Mouse (Mus musculus) limb, embryonic 13.5 days (tissue): ENCODE data around the gene Kif11. TPM values are rescaled to one million over a fixed set of nuclear protein-coding genes. Genes with fewer than 3 reads are reported as not detected.
A peak's percentile ranks its signal among the peaks of the same experiment; 100 is the strongest.

ENCODE experiments used
- ATAC-seq: fragments of 200-750 bp; cut with Nextera tagmentation; 2 replicates; pipeline ENCODE4 v1.8.0; 2017; ENCODE audit warnings: low read depth, moderate number of reproducible peaks, moderate TSS enrichment; ENCODE audit not compliant: low FRiP score
- H3K27ac ChIP-seq: fragments of 300-500 bp; sonication (generic); 2 replicates; pipeline ENCODE4 v1.5.1; 2015; ENCODE audit warnings: inconsistent platforms, mild to moderate bottlenecking, moderate library complexity
- H3K27me3 ChIP-seq: fragments of 300-500 bp; sonication (generic); 2 replicates; pipeline ENCODE4 v1.6.1; 2015; ENCODE audit warnings: mild to moderate bottlenecking, inconsistent platforms
- H3K36me3 ChIP-seq: fragments of 300-500 bp; sonication (generic); 2 replicates; pipeline ENCODE4 v1.6.1; 2015; ENCODE audit warnings: inconsistent platforms, mild to moderate bottlenecking, moderate library complexity
- H3K4me1 ChIP-seq: fragments of 300-500 bp; sonication (generic); 2 replicates; pipeline ENCODE4 v1.6.1; 2015; ENCODE audit warnings: inconsistent platforms
- H3K4me2 ChIP-seq: fragments of 300-500 bp; sonication (generic); replicated peaks from 2 replicates; pipeline ENCODE4 v1.6.1; 2015; ENCODE audit warnings: inconsistent platforms, mild to moderate bottlenecking, moderate library complexity
- H3K4me3 ChIP-seq: fragments of 300-500 bp; sonication (generic); 2 replicates; pipeline ENCODE4 v1.5.1; 2015; ENCODE audit warnings: moderate library complexity, mild to moderate bottlenecking, inconsistent platforms
- H3K9ac ChIP-seq: fragments of 300-500 bp; sonication (generic); 2 replicates; pipeline ENCODE4 v1.6.1; 2015; ENCODE audit warnings: mild to moderate bottlenecking, inconsistent platforms
- H3K9me3 ChIP-seq: fragments of 300-500 bp; sonication (generic); 2 replicates; pipeline ENCODE4 v1.6.1; 2016; ENCODE audit warnings: inconsistent platforms
- WGBS: fragments of 180-500 bp; shearing (Covaris S2); methylation state at CpG from one replicate; pipeline ENCODE4 v1.1.7; 2015; 5-methylcytosine and 5-hydroxymethylcytosine counted together
- polyA plus RNA-seq: library from polyadenylated mRNA; unstranded; fragments of >200 nt; fragmentation: Nextera tagmentation; extraction: Ambion mirVana; gene quantifications from 2 replicates; pipeline ENCODE4 v1.2.1, GENCODE M21; 2015

Gene Kif11
- polyA plus RNA-seq, 1 experiment from 2014 or later: 62.5 TPM

DNA sequence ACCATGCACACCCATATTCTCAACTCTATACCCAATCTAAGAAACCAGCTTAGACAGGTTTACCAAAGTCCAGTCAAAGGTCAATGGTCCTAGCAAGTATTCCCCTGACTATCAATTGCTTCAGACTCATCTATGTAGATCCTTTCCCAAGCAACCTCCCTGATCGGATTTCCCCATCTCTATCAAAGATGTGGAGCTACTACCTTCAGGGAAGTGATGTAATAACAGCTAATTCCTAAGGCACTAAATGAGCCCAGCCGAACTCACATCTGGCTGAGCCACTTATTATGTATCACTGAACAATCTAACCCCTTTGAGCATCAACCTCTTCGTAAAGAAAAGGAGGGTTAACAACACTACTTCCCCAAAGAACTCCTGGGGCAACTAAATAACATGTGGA is 23.4 kb upstream of the Kif11 start:
- H3K36me3 ChIP-seq: peaks cover 9% of the 10 kb centered on the region
- no peak overlapping the region for H3K4me2 ChIP-seq
- H3K4me3 ChIP-seq: no peak overlapping the region
- H3K9ac ChIP-seq: no peak overlapping the region
- no peak overlapping the region for H3K27ac ChIP-seq
- H3K9me3 ChIP-seq: peaks cover 5% of the 10 kb centered on the region; the same call in 1 of the 2 replicates
- ATAC-seq: no peak
- no peaks in the 10 kb centered on the region for H3K27me3 ChIP-seq
- 74% methylated on average over 3 of the region's 3 CpGs for WGBS
- no peaks in the 10 kb centered on the region for H3K4me1 ChIP-seq

DNA sequence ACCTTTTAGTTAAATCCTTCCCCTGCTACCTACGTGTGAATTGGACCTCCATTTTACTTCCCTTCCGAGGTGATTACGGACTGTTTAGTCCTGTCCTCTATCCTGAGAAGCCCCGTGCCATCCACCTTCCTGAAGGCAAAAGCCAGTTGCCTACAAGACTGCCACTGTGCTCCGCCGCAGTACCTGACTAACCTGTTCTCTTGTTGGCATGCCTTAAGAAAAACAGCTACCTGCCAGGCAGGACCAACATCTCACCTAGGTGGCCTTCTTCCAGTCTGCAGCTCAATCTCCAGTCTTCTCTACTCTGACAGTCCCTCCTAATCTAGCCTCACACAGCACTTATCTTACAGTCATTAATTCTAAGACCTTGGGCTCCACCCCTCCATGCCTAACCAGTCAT is 22.9 kb upstream of the Kif11 start:
- Histone ChIP-seq H3K9me3 (peaks cover 5% of the 10 kb centered on the region; the same call in 1 of the 2 replicates), H3K27ac (no peak overlapping the region), H3K27me3 (no peaks in the 10 kb centered on the region), H3K4me2 (no peak overlapping the region), H3K36me3 (peaks cover 9% of the 10 kb centered on the region), H3K4me3 (no peak overlapping the region), H3K4me1 (no peaks in the 10 kb centered on the region), H3K9ac (no peak overlapping the region)
- 81% methylated on average over 6 of the region's 6 CpGs for WGBS
- no peak for ATAC-seq

- 59% methylated on average over 5 of the region's 5 CpGs for WGBS
- no peak for ATAC-seq
- no peaks in the 10 kb centered on the region for H3K9me3 ChIP-seq
These were observed 16.2 kb upstream of the Kif11 start for GRCm38 (mm10) chr19:37360044-37360443.

GRCm38 (mm10) chr19:37362545-37362944 is 13.7 kb upstream of the Kif11 start:
- Histone ChIP-seq H3K27me3 (no peaks in the 10 kb centered on the region), H3K4me3 (no peak overlapping the region), H3K4me1 (no peaks in the 10 kb centered on the region), H3K36me3 (no peaks in the 10 kb centered on the region), H3K9me3 (no peaks in the 10 kb centered on the region), H3K9ac (no peak overlapping the region), H3K4me2 (no peak overlapping the region), H3K27ac (no peak overlapping the region)
- WGBS: 33% methylated on average over 5 of the region's 5 CpGs
- no peak for ATAC-seq

More at GRCm38 (mm10) chr19:37360044-37360443, 16.2 kb upstream of the Kif11 start:
- Histone ChIP-seq H3K27me3 (no peaks in the 10 kb centered on the region), H3K4me1 (no peaks in the 10 kb centered on the region), H3K36me3 (no peaks in the 10 kb centered on the region), H3K4me3 (no peak overlapping the region), H3K4me2 (no peak overlapping the region), H3K27ac (no peak overlapping the region), H3K9ac (no peak overlapping the region)

GRCm38 (mm10) chr19:37363128-37363939 is 12.9 kb upstream of the Kif11 start:
- H3K27ac ChIP-seq: no peak overlapping the region
- no peak for ATAC-seq
- no peaks in the 10 kb centered on the region for H3K4me1 ChIP-seq
- no peak overlapping the region for H3K9ac ChIP-seq
- H3K36me3 ChIP-seq: no peaks in the 10 kb centered on the region
- no peak overlapping the region for H3K4me2 ChIP-seq
- WGBS: 83% methylated on average over 11 of the region's 11 CpGs
- H3K9me3 ChIP-seq: no peaks in the 10 kb centered on the region
- H3K27me3 ChIP-seq: no peaks in the 10 kb centered on the region
- H3K4me3 ChIP-seq: no peak overlapping the region

DNA sequence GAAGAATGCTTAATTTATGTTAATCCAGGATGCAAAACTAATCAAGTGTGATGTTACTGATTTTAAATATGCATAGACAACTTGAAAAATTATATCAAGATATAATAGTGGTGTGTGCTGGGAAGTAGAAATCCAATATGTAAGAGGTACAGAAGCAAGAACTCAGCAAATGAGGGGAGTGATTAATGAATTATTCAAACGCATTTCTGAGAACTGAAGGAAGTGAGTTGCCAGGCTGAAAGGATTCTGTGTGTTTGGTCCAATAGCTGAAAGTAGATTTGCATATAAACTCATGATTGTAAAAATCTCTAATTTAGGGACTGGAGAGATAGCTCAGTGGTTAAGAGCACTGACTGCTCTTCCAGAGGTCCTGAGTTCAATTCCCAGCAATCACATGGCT is 7.2 kb upstream of the Kif11 start:
- Histone ChIP-seq H3K36me3 (no peaks in the 10 kb centered on the region), H3K4me3 (no peak overlapping the region), H3K27me3 (no peaks in the 10 kb centered on the region), H3K4me2 (no peak overlapping the region), H3K9me3 (no peaks in the 10 kb centered on the region), H3K4me1 (no peaks in the 10 kb centered on the region), H3K27ac (no peak overlapping the region), H3K9ac (no peak overlapping the region)
- 71% methylated on average over 1 of the region's 1 CpGs for WGBS
- no peak for ATAC-seq

- H3K27ac ChIP-seq: no peak overlapping the region
- H3K9ac ChIP-seq: no peak overlapping the region
- 89% methylated on average over 4 of the region's 4 CpGs for WGBS
- no peaks in the 10 kb centered on the region for H3K36me3 ChIP-seq
- no peaks in the 10 kb centered on the region for H3K9me3 ChIP-seq
- no peak overlapping the region for H3K4me2 ChIP-seq
- H3K27me3 ChIP-seq: no peaks in the 10 kb centered on the region
- no peak for ATAC-seq
- H3K4me1 ChIP-seq: 0 out of 2 replicates have a peak, but pooled peaks cover under 1% of the 10 kb centered on the region
- no peak overlapping the region for H3K4me3 ChIP-seq
These were observed 6.3 kb upstream of the Kif11 start for GRCm38 (mm10) chr19:37369921-37370320.

DNA sequence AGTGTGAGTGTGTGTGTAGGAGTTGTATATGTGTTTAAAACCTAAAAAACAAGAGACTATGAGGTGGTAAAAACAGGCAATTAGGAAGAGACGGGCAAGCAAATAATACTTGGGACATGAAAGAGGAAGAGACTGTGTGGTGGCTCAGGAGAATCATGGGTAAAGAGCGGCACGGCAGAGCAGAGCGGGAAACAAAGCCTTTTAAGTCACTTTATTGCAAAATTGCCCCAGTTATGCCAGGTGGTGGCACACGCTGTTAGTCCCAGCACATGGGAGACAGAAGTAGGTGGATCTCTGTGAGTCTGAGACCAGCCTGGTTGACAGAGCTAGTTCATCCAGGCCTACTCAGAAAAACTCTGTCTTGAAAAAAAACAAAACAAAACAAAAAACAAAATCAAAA is 5.8 kb upstream of the Kif11 start:
- WGBS: 77% methylated on average over 5 of the region's 5 CpGs
- H3K36me3 ChIP-seq: no peaks in the 10 kb centered on the region

DNA sequence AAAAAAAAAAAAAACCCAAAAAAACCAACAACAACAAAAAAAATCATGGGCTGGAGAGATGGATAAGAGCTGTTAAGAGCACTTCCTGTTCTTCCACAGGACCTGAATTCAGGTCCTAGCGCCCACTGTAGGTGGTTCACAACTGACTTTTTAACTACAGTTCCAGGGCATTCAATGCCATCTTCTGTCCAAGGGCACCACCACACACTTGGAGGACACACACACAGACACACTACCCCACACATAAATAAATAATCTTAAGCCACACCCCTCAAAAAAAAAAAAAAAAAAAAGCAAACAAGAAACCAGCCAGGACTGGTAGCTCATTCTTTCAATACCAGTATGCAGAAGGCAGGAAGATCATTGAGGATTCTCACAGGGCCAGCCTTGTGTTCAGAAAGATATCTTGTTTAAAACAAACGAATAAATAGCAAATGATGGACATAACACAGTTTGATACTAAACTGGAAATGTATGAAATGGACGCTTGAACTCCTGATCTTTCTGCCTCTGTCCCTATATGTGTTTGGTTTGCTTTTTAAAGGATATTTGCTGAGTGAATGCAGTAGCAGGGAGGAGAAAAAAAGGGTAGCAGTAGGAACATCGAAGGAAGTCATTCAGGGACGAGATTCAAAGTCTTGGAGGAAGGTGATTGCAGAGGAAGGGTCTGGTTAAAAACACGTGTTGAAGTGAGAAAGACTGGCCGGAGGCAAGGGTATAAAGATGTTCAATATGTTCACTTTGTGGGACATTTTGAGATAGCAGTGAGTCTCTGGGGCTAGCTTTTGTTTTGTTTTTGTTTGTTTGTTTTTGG is 1.1 kb upstream of the Kif11 start:
- Histone ChIP-seq H3K9me3 (no peaks in the 10 kb centered on the region), H3K4me2 (peak overlapping the region; percentile 74), H3K36me3 (no peaks in the 10 kb centered on the region), H3K4me3 (peak overlapping the region; percentile 85), H3K27ac (peak overlapping the region; percentile 97), H3K9ac (peak overlapping the region; percentile 82), H3K4me1 (peaks cover 23% of the 10 kb centered on the region), H3K27me3 (no peaks in the 10 kb centered on the region)
- 22% methylated on average over 7 of the region's 7 CpGs for WGBS
- ATAC-seq: no peak

More for the DNA sequence above, 5.8 kb upstream of the Kif11 start:
- no peak overlapping the region for H3K4me2 ChIP-seq
- no peak overlapping the region for H3K27ac ChIP-seq
- no peak overlapping the region for H3K9ac ChIP-seq
- no peaks in the 10 kb centered on the region for H3K9me3 ChIP-seq
- H3K4me1 ChIP-seq: peaks cover 5% of the 10 kb centered on the region; the same call in 1 of the 2 replicates
- H3K4me3 ChIP-seq: no peak overlapping the region
- no peaks in the 10 kb centered on the region for H3K27me3 ChIP-seq
- ATAC-seq: no peak

DNA sequence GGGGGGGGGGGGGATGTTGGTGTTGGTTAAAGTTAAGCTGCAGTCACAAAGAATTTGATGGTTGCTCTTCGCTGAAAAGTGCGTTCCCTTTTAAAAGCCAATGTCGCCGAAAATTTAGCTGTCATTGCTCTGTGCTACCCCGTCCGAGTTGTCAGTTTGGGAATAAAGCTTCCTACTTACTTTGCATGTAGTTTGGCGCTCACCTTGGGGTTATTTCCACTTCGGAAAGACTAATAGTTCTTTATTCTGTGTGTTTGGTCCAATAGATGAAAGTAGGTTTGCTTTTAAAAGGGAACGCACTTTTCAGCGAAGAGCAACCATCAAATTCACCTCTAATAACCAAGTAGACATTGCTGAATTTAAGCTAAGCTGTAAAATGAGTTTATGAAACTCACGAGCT is 638 bp downstream of the Kif11 start:
- peak overlapping the region; percentile 77 for H3K9ac ChIP-seq
- H3K27me3 ChIP-seq: no peaks in the 10 kb centered on the region
- peak overlapping the region; percentile 74 for H3K4me2 ChIP-seq
- no peaks in the 10 kb centered on the region for H3K36me3 ChIP-seq
- H3K27ac ChIP-seq: no peak overlapping the region
- WGBS: 2% methylated on average over 11 of the region's 11 CpGs
- no peaks in the 10 kb centered on the region for H3K9me3 ChIP-seq
- ATAC-seq: no peak
- H3K4me3 ChIP-seq: peak overlapping the region; percentile 85
- H3K4me1 ChIP-seq: peaks cover 30% of the 10 kb centered on the region

- H3K4me1 ChIP-seq: peaks cover 30% of the 10 kb centered on the region
- H3K27me3 ChIP-seq: no peaks in the 10 kb centered on the region
- H3K4me2 ChIP-seq: peak overlapping the region; percentile 74
- H3K27ac ChIP-seq: no peak overlapping the region
- WGBS: 19% methylated on average over 8 of the region's 8 CpGs
- no peaks in the 10 kb centered on the region for H3K36me3 ChIP-seq
- no peaks in the 10 kb centered on the region for H3K9me3 ChIP-seq
- ATAC-seq: no peak
- peak overlapping the region; percentile 77 for H3K9ac ChIP-seq
- peak overlapping the region; percentile 85 for H3K4me3 ChIP-seq
These were observed 1.3 kb downstream of the Kif11 start for GRCm38 (mm10) chr19:37377404-37377990.

- no peak for ATAC-seq
- Histone ChIP-seq H3K9me3 (no peaks in the 10 kb centered on the region), H3K27ac (no peak overlapping the region), H3K9ac (0 out of 2 replicates have a peak overlapping the region, but pooled peaks have one; percentile 13), H3K27me3 (no peaks in the 10 kb centered on the region), H3K36me3 (no peaks in the 10 kb centered on the region), H3K4me1 (peaks cover 30% of the 10 kb centered on the region), H3K4me3 (peak overlapping the region; percentile 12), H3K4me2 (peak overlapping the region; percentile 74)
- WGBS: 71% methylated on average over 6 of the region's 6 CpGs
These were observed 2.6 kb downstream of the Kif11 start for GRCm38 (mm10) chr19:37378816-37379215.
